Mouse (Mus musculus): ENCODE measurements around the gene Rhd.
"Not testable (repeated sequence)": the region's sequence is repeated elsewhere in the genome, so short reads cannot be mapped to it uniquely, and the experiment has no call there.

Gene Rhd

GRCm38 (mm10) chr4:134863937-134864729, at the start of gene Rhd:
Gene Rhd (plus strand): TSS chr4:134864536.
- in situ Hi-C loops (cut with MboI, MseI) = no loop called here

DNA sequence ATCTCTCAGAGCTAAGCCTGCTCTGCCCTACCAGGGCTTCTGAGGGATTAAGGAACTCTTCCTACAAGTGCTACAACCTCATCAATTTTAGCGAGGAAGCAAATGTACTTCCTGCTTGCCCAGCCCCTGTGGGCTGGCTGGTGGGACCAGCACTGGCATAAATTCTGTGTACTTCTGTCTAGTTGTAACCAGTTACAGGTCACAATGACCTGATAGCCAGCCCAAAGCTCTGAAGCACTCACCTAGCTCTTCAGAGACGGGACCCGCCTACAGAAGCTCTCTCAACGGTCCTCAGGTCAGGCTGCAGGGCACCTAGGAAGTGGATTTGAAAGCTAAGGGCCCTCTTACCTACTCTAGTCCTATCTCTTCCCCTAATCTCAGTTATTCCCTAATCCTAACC, 46.6 kb upstream of the Rhd start:
- in situ Hi-C loops (cut with MboI, MseI) = no loop called here

DNA sequence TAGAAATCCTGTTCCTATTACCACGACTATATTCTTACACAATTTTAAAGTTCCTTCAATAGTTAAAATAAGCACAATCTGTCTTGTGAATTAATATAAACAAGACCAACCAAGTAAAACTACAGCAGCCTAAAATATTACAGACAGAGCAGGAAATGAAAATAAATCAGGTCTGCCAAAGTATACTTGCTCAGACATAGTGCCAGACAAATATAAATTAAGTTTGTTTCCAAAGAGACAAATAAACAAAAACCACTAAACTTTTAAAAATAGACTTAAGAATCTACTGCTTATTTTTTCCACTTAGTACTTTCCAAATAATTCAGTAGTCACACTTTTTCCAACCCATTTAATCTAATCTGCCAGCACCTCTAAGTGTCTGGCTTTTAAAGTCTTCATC, 43.3 kb upstream of the Rhd start:
- in situ Hi-C loops (cut with MboI, MseI) = no loop called here

GRCm38 (mm10) chr4:134823560-134823959, 40.8 kb upstream of the Rhd start:
- in situ Hi-C loops (cut with MboI, MseI) = no loop called here

GRCm38 (mm10) chr4:134825864-134826263, 38.5 kb upstream of the Rhd start:
- in situ Hi-C loops (cut with MboI, MseI) = not testable (repeated sequence)

GRCm38 (mm10) chr4:134826348-134826747, 38.0 kb upstream of the Rhd start:
- in situ Hi-C loops (cut with MboI, MseI) = no loop called here

DNA sequence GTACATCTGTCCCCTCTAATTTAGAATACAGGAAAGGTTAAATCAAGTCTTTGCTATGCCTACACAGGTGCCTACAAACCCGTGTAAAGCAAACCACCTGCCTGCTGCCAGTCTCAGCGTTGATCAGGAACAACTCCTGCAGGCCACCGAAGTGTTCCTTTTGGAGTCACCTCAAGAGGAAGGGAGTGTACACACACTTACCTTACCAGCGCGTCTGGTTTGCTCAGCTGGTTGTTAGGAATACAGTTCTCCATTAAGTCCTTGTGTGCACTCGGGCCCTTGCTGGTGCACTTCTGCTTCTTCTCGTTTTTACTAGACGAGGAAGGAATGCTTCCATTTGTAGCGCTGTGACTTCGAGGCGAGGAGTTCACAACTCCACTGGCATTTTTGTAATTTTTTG, 36.5 kb upstream of the Rhd start:
- in situ Hi-C loops (cut with MboI, MseI) = no loop called here

GRCm38 (mm10) chr4:134831934-134832333, 32.4 kb upstream of the Rhd start:
- in situ Hi-C loops (cut with MboI, MseI) = no loop called here

DNA sequence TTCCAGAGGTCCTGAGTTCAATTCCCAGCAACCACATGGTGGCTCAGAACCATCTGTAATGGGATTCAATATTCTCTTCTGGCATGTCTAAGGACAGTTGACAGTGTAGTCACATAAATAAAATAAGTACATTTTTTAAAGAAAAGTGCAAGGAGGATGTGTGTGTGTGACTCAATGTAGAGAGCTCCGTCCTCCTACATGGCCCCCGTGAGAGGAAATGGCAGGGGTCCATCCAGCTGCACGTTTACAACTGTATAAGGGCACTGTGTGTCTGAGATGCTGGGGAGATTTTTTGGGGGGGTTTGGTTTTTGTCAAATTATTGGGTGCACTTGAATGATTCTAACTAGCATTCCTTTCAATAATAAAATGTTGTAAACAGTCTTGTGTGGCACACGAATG, 28.9 kb upstream of the Rhd start:
- in situ Hi-C loops (cut with MboI, MseI) = no loop called here

- in situ Hi-C loops (cut with MboI, MseI) = no loop called here
Observed at GRCm38 (mm10) chr4:134838221-134838620, 26.1 kb upstream of the Rhd start.

DNA sequence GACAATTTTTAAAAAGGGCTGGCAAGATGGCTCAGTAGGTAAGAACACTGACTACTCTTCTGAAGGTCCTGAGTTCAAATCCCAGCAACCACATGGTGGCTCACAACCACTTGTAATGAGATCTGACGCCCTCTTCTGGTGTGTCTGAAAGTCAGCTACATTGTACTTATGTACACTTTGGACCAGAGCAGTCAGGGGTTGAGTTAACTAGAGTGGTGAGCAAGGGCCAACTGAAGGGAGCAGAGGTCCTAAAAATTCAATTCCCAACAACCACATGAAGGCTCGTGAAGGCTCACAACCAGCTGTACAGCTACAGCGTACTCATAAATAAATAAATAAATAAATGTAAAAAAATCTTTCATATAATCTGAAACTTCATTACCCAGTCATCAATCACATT, 25.6 kb upstream of the Rhd start:
- in situ Hi-C loops (cut with MboI, MseI) = not testable (repeated sequence)

GRCm38 (mm10) chr4:134840231-134840630, 24.1 kb upstream of the Rhd start:
- in situ Hi-C loops (cut with MboI, MseI) = no loop called here

- in situ Hi-C loops (cut with MboI, MseI) = no loop called here
Observed at GRCm38 (mm10) chr4:134843566-134843965, 20.8 kb upstream of the Rhd start.

DNA sequence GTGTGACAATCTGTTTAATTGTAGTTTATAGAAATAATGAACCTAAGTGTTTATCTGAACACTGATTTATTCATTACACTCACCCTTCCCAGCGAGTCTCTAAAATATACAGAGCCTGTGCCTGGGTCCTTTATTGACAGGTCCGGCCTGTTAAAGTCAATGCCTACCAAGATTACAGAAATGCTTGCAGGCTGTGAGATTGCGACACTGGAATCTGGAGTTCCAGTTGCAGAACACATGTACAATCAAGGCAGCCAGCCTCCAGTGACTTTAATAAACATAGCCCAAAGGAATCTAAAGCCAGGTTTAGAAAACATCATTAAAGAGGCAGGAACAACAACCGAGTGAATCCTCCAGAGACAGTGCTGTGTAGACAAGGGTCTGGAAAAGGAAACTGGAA, 16.7 kb upstream of the Rhd start:
- in situ Hi-C loops (cut with MboI, MseI) = no loop called here

DNA sequence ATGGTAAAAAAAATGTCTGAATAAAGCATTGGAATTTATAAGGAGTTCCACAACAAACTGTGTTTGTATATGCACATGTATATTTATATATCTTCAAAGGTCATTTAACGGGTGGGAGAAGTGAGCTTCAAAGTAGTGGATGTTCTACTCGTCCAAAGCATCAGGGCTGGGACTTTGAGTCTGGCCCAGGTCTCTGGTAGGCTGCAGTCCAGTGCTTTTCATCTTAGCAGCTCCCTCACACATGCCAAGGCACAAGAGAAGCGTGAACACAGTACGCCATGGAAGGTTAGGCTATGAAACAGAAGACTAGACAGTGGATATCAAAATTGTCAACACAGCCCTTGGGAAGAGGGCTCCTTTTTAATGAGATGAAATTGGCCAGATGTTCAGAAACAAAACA, 13.8 kb upstream of the Rhd start:
- in situ Hi-C loops (cut with MboI, MseI) = no loop called here

- in situ Hi-C loops (cut with MboI, MseI) = no loop called here
Observed at GRCm38 (mm10) chr4:134851236-134851635, 13.1 kb upstream of the Rhd start.

DNA sequence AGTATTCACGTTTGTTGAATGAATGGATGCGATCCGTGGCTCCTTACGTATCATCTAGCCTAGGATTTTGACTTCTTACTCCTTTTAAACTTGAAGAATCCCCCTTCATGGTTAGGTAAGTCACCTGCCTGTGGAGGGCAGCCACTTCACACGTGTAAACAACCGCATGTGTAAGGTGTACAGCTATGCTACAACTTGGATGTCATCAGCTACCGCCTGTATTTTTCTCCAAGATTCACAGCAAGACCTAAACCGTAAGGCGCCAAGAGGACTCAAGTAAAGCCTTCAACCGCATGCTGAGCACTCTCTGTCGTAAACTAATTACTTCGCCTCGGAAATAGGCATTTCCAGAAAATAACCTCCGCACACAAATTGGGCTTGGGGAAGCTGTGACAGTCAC, 12.5 kb upstream of the Rhd start:
- in situ Hi-C loops (cut with MboI, MseI) = no loop called here

- in situ Hi-C loops (cut with MboI, MseI) = no loop called here
Observed at GRCm38 (mm10) chr4:134852438-134853255, 11.7 kb upstream of the Rhd start.

DNA sequence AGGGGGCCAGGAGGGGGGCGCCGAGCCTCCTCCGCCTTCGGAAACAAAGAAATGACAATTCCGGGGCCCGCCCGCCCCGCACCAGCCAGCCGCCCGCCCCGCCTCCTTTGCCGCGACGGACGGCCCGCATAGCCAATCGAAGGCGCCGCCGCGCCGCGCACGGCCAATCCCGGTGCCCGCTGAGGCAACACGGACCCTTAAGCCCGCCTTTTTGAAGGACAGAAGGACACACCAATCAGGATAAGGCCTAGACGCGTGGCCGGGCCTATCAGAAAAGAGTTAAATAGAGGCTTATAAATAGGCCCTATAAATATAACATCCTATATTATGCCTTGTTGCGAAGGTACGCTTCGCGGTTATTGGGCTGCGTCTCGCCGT, 11.1 kb upstream of the Rhd start, which contains the start of gene Maco1:
TSS of gene Maco1 (minus strand) at position 87 of the 378 bp plus-strand sequence.
- in situ Hi-C loops (cut with MboI, MseI) = no loop called here

- in situ Hi-C loops (cut with MboI, MseI) = no loop called here
Observed at GRCm38 (mm10) chr4:134853637-134854485, 10.5 kb upstream of the Rhd start.

DNA sequence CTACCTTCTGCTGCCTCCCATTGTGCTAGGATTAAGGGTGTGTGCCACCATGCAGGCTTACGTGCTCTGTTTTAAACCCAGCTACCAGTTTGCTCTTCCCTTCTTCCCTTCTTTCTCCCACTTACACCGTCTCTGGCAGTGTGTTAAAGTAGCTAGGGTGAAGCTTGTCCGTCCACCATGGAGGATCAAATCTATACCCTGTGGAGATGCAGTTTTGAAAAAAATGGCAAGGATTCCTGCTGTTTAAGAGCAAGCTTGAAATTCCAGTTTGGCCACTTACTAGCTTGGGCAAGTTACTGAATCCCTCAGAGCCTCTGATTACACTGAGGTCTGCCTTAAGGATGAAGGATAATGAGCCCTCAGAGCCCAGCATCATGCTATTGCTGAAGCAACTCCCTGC, 9.0 kb upstream of the Rhd start:
- in situ Hi-C loops (cut with MboI, MseI) = no loop called here

DNA sequence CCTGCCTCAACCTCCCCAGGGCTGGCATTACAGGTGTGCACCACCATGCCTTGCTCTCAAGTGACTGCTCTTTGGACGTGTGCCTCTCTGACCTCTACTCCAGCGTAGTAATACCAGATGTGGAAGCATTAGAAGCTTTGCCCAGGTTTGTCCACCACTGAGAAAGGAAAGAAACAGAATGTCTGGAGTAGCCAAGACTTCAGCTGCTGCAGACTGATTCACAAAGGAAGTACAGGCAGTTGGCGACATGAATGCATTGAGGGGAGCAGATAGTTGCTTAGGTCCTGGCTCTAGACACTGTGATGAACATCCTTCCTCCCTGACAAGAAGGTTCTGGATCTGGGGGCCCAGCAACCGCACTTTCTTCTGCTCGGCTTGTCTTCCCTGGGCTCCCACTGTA, 8.3 kb upstream of the Rhd start:
- in situ Hi-C loops (cut with MboI, MseI) = no loop called here

Data from T-helper 1 cell (primary cell).